Mouse (Mus musculus) kidney, postnatal 4 days (tissue): ENCODE results near the gene Spats2l.
A peak's percentile ranks its signal among the peaks of the same experiment; 100 is the strongest.

ENCODE experiments used
- DNase-seq, 2 experiments: peaks; one replicate each; pipeline ENCODE4 v3.0.0; 2021; ENCODE audit warnings: mixed read lengths in 2 of 2

Gene Spats2l

DNA sequence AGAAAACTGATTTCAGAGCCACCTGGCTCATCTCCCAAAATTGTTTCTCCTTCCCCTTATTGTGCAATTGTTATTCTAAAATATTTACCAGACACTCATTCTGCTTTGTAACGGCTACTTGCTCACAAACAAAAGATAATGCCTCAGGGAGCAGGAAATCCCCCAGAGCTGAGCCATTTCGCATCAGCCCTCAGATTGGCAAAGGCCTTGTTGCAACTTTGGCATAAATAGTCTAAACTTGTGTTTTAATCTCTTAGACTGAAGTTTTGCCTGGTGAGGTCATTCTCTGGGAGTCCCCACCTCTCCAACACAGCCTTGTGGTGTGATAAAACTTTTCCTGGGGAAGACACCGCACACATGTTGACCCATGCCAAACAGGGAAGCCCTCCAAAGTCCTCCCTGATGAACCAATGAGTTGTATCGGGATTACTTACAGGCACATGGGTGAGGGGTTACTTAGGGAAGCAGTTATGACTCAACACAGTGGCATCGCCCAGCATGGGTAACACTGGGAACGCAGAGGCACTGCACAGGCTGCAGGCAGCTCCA, 215.2 kb downstream of the Spats2l start:
- DNase-seq = no peak

GRCm38 (mm10) chr1:57991277-57991676, 217.3 kb downstream of the Spats2l start:
- no peak for DNase-seq

- peak; percentile 95 to 97 for DNase-seq
Measured at GRCm38 (mm10) chr1:57995432-57996132, 221.6 kb downstream of the Spats2l start, which contains the start of gene Sgo2a. Gene Sgo2a (plus strand): TSS chr1:57995971.

- no peak for DNase-seq
Measured at GRCm38 (mm10) chr1:57996133-57996615, 222.2 kb downstream of the Spats2l start.
